Mouse (Mus musculus) cerebellum, postnatal 10 days (tissue): ENCODE measurements around the gene Gjb3.

Source experiments
- DNase-seq, 2 experiments: peaks; one replicate each; pipeline ENCODE4 v3.0.0; 2021; ENCODE audit warnings: mixed read lengths in 2 of 2

Gjb3 gene

GRCm38 (mm10) chr4:127334870-127335504 lies 4.3 kb upstream of the Gjb3 start:
- DNase-seq, result peak; percentile 50 to 61

DNA sequence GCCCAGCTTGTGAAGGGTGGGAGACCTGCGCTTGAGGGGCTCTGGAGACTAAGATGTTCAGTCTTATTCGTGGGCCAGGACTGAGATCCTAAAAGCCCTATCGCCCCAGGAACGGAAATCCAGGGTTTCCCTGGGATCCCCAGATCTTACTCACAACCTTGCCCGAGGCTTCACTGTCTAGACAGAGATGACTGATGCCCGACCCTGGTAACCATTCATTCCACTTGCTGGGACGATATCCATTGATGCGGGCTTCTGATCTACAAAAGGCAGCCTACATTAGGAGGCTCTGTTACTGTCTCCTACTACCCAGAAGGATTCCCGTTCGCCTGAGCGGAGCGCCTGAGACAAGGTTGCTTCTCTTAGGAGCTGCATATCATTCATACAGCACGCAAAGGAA lies 527 bp upstream of the Gjb3 start:
- peak in 1 of 2 experiments; percentile 13 for DNase-seq

GRCm38 (mm10) chr4:127329751-127330150 lies 893 bp downstream of the Gjb3 start:
- no peak for DNase-seq

DNA sequence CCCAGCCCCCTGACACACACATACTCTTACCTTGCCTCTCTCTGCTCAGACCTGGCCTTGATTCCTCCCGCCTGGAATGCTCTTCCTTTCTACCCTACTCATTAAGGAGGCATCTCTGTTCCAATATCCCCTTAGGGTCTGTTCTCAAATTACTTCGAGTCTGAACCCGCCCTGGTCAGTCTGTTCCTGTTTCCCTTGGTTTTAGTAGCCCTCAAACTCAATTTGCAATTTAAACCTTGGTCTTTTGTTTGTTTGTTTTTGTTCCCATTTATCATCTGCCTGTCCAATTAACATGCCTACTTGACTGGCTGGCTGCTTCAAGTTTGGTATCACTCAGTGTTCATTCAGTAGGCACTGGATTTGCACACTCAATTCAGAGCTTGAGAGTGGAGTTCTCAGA lies 1.6 kb downstream of the Gjb3 start:
- DNase-seq, result no peak

GRCm38 (mm10) chr4:127328378-127328777 lies 2.3 kb downstream of the Gjb3 start:
- DNase-seq, result no peak

DNA sequence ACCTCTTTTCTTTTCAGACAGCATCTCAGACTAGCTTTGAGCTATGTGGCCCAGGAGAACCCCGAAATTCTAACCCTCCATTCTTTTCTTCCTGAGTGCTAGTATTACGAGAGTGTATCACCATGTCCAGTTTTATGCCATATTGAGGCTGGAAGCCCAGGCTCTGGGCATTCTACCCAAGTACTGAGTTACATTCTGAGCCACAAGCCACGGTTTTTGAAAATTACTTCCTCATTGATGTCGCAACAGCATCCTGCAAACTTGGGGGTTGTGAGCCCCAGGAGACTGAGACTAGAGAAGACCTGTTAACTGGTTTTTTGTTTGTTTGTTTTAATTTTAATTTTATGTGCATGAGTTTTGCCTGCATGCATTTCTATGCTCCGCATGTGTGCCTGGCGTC lies 2.9 kb downstream of the Gjb3 start:
- DNase-seq, result no peak

GRCm38 (mm10) chr4:127327258-127327657 lies 3.4 kb downstream of the Gjb3 start:
- DNase-seq, result no peak

- DNase-seq, result no peak
Measured at GRCm38 (mm10) chr4:127325276-127325675, 5.4 kb downstream of the Gjb3 start.

GRCm38 (mm10) chr4:127324759-127325158 lies 5.9 kb downstream of the Gjb3 start:
- DNase-seq, result peak; percentile 91 to 96

GRCm38 (mm10) chr4:127324296-127324695 lies 6.3 kb downstream of the Gjb3 start:
- DNase-seq, result peak in 1 of 2 experiments; percentile 26

GRCm38 (mm10) chr4:127323651-127324050 lies 7.0 kb downstream of the Gjb3 start:
- DNase-seq, result no peak

DNA sequence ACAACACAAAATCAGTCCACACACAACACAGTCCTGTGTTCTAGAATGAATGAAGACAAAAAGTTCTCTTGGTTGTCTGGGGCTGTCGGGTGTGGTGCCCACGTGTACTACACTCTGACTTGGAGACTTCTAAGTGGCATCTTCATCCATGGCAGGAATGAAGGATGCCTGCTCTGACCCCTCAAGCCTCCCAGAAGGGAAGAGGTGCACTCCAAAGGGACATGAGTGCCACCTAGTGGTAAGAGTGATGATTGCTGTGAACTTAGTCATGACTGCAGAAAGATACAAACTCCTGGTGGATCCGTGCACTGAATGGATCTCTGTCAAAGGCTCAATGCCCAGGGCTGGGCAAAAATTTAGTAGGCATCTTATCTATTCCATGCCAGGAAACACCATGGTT lies 11.0 kb downstream of the Gjb3 start:
- DNase-seq, result peak; percentile 89 to 93

DNA sequence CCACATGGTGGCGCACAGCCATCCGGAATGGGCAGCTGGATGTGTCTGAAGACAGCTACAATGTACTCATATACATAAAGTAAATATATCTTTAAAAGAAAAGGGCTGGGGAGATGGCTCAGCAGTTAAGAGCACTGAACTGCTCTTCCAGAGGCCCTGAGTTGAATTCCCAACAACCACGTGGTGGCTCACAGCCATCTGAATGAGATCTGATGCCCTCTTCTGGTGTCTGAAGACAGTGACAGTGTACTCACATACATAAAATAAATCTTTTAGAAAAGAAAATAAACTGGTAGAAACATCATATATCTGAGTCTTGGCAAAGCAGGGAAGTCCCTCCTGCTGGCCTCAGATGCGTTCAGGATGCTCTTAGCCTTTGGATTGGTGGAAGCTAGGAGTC lies 13.5 kb downstream of the Gjb3 start:
- peak in 1 of 2 experiments; percentile 49 for DNase-seq

DNA sequence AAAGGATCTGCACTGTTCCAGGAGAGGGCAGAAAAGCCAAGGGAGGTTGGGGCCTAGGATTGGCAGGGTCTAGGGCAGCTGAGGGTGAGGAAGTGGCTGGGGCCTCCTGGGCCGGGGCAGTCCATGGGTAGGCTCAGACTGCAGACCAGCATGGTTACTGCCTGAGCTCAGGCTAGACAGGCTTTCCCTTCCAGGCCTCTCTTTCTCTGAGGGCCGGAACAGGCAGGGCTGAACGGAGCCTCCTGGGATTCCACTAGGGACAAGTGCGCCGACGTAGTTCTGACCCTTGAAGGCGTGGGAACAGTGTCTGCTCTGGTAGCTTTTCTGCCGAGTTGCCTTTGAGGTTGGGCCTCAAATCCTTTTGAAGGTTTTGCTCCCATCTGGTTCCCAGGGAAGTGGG lies 14.9 kb downstream of the Gjb3 start:
- no peak for DNase-seq

DNA sequence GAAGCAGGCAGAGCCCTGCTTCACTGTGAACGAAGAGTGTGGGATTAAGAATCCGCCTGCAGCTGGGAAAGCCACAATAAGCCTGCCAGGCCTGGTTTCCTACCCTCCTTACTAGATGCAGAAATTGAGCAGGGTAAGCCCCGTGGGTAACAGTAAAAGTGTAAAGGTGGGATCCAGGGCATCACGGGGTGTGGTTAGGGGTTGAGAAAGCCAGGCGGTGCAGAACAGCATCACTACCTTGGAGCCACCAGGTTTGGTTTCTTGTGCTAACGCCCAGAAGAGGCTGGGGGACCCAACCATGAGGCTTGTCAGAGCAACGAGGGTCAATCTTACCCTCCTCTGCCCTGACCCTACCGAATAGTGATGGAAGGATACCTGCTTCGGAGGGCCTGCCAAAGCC lies 16.1 kb downstream of the Gjb3 start:
- no peak for DNase-seq

DNA sequence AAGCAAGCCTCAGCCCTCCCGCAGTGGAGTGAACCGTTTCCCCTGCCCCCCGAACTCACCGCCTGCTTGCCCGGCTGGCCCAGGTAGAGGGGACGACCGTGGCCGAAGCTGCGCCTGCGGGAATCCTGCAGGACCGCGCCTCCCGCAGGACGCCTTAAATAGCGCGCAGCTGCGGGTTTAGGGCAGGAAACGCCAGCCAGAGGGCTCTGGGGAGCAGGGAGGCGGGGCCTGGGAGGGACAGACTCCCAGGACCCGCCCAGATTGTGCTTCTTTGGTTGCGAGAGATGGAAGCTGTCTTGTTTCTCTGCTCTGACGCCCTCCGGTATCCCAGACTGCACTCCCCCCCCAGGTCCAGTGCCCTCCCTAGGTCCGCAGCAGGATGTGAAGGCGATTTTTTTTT lies 16.8 kb downstream of the Gjb3 start, which contains the start of gene Gja4:
TSS of gene Gja4 (minus strand) at position 179 of the 400 bp plus-strand sequence.
- peak; percentile 76 to 86 for DNase-seq

- no peak for DNase-seq
Measured at GRCm38 (mm10) chr4:127312349-127312748, 18.3 kb downstream of the Gjb3 start.

GRCm38 (mm10) chr4:127311561-127311960 lies 19.1 kb downstream of the Gjb3 start:
- DNase-seq, result peak; percentile 25 to 38

GRCm38 (mm10) chr4:127306915-127307314 lies 23.7 kb downstream of the Gjb3 start:
- no peak for DNase-seq

GRCm38 (mm10) chr4:127303796-127304195 lies 26.8 kb downstream of the Gjb3 start:
- DNase-seq, result no peak

- DNase-seq, result no peak
Measured at GRCm38 (mm10) chr4:127300503-127300902, 30.1 kb downstream of the Gjb3 start.

- no peak for DNase-seq
Measured at GRCm38 (mm10) chr4:127292631-127293030, 38.0 kb downstream of the Gjb3 start.

DNA sequence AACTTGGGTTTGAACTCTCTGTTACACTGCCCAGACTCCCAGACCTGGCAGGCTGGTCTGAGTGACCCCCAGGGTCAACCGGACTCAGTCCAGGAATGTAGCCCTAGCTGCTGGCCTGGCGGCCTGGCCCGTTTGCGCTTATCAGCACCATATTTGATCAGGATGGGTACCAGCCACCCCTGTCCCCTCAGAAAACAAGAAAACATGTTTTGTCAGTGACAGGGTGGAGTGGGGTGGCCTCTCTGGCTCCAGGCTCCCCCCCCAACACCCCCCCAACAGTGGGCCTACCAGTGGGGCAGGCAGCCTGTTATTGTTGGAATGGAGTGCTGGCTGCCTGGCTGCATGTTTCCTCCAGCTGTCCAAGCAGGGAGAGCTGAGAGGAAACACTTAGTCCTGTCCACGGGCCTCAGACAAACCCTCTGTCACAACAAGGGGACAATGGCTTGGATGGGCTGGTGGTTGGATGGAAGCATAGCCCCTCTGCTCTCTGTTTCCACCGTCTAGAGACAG lies 41.5 kb downstream of the Gjb3 start:
- no peak for DNase-seq

DNA sequence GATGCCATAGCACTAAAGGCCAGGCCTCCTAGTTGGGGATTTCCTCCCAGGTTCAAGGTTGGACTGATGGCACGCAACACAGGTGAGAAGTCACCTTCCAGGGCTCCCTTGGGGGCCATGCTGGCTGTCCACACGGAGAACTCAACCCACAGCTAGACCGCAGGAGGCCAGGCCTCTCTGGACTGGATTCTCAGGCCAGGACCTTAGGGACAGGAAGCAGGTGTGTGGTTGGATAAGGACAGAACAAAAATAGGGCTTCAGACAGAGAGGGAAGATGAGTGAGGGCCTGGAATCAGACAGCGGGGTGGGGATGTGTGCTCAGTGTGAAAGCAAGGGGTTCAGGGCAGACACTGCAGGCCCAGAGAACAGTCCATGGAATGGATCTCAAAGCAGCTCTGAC lies 43.7 kb downstream of the Gjb3 start:
- DNase-seq, result no peak

GRCm38 (mm10) chr4:127279241-127279640 lies 51.4 kb downstream of the Gjb3 start:
- DNase-seq, result no peak
